Mouse (Mus musculus): ENCODE data around the gene Gm42688.

The Gm42688 gene

GRCm38 (mm10) chr6:83084477-83084876, 16.9 kb upstream of the Gm42688 start:
- DNase-seq (ENCODE audit: low spot score in 2 of 2) = no peak

GRCm38 (mm10) chr6:83086121-83087035, 15.0 kb upstream of the Gm42688 start, which contains the start of gene Lbx2:
Gene Lbx2, plus strand, starts transcription at chr6:83086367.
- DNase-seq (ENCODE audit: low spot score in 2 of 2) = no peak

- DNase-seq (ENCODE audit: low spot score in 2 of 2) = no peak
Observed at GRCm38 (mm10) chr6:83087205-83087925, 14.1 kb upstream of the Gm42688 start.

- DNase-seq (ENCODE audit: low spot score in 2 of 2) = no peak
Observed at GRCm38 (mm10) chr6:83087926-83088260, 13.5 kb upstream of the Gm42688 start.

- no peak for DNase-seq (ENCODE audit: low spot score in 2 of 2)
Observed at GRCm38 (mm10) chr6:83092416-83093127, 8.8 kb upstream of the Gm42688 start.

- DNase-seq (ENCODE audit: low spot score in 2 of 2) = no peak
Observed at GRCm38 (mm10) chr6:83095968-83096367, 5.4 kb upstream of the Gm42688 start.

GRCm38 (mm10) chr6:83098411-83098810, 3.0 kb upstream of the Gm42688 start:
- no peak for DNase-seq (ENCODE audit: low spot score in 2 of 2)

GRCm38 (mm10) chr6:83101688-83102556, 505 bp downstream of the Gm42688 start:
- no peak for DNase-seq (ENCODE audit: low spot score in 2 of 2)

GRCm38 (mm10) chr6:83103130-83103650, 1.8 kb downstream of the Gm42688 start:
- DNase-seq (ENCODE audit: low spot score in 2 of 2) = no peak

GRCm38 (mm10) chr6:83104158-83104557, 2.7 kb downstream of the Gm42688 start:
- no peak for DNase-seq (ENCODE audit: low spot score in 2 of 2)

- no peak for DNase-seq (ENCODE audit: low spot score in 2 of 2)
Observed at GRCm38 (mm10) chr6:83107566-83108400, 6.4 kb downstream of the Gm42688 start.

GRCm38 (mm10) chr6:83108762-83109668, 7.6 kb downstream of the Gm42688 start, which contains the start of gene Mrpl53:
Gene Mrpl53, plus strand, starts transcription at chr6:83109040.
- DNase-seq (ENCODE audit: low spot score in 2 of 2) = peak in 1 of 2 experiments; percentile 72

- no peak for DNase-seq (ENCODE audit: low spot score in 2 of 2)
Observed at GRCm38 (mm10) chr6:83111510-83112136, 10.2 kb downstream of the Gm42688 start.

- DNase-seq (ENCODE audit: low spot score in 2 of 2) = peak; percentile 81 to 90
Observed at GRCm38 (mm10) chr6:83115011-83115671, 13.7 kb downstream of the Gm42688 start, which contains the start of gene Mogs. Gene Mogs, plus strand, starts transcription at chr6:83115496.

GRCm38 (mm10) chr6:83115682-83116372, 14.4 kb downstream of the Gm42688 start:
- no peak for DNase-seq (ENCODE audit: low spot score in 2 of 2)

GRCm38 (mm10) chr6:83116373-83117164, 15.2 kb downstream of the Gm42688 start:
- no peak for DNase-seq (ENCODE audit: low spot score in 2 of 2)

GRCm38 (mm10) chr6:83117165-83117438, 15.7 kb downstream of the Gm42688 start:
- no peak for DNase-seq (ENCODE audit: low spot score in 2 of 2)

Data from frontal cortex, postnatal 14 days (tissue).